Mouse (Mus musculus) frontal cortex, adult 2 months (tissue): ENCODE data around the gene Gas7. TPM values are rescaled to one million over a fixed set of nuclear protein-coding genes. Genes with fewer than 3 reads are reported as not detected.

Experiments
- DNase-seq, 2 experiments: peaks; one replicate each; pipeline ENCODE4 v3.0.0; 2022; ENCODE audit warnings: low spot score in 1 of 2; ENCODE audit errors: extremely low spot score in 1 of 2
- polyA plus RNA-seq: library from polyadenylated mRNA; depleted of rRNA; stranded (reverse); fragments of >200 nt; gene quantifications from 2 replicates; pipeline ENCODE4 v1.2.3, GENCODE M21; 2012

The Gas7 gene
- polyA plus RNA-seq, 1 experiment: 166 TPM

DNA sequence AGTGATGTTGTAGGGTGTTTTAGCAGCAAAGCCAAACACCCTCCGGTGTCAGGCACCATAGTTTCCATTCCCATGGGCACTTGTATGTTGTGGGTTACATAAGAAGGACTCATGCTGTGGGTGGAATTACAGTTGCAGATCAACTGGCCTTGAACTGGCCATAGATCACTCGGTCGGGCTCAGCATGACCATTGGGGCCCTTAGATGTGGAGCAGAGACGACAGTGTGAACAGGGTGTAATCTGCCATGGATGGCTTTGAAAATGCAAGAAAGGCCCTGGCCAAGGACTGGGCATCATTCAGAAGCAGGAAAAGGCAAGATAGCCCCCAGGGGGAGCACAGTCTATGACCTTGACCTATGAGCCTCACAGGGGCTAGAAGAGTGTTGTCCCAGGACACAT is 112.8 kb downstream of the Gas7 start:
- no peak for DNase-seq

DNA sequence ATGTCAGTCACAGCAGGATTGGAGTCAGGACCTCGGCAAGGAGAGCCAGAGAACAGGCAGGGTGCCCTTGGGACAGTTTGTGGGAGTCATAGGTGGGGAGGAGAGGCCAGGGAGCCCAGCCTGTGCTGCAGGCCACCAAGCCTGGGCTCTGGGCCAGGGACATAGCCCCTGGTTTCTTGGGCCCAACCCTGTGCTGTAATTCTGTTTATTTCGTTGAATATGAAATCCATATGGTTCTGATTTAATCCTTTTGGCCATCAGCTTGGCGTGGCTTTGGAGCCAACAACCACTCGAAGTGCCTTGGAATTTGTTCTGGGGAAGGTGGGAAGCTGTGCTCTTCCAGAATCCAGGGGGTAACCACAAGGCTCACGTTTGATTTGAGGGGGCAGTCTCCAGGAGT is 113.6 kb downstream of the Gas7 start:
- DNase-seq: no peak

DNA sequence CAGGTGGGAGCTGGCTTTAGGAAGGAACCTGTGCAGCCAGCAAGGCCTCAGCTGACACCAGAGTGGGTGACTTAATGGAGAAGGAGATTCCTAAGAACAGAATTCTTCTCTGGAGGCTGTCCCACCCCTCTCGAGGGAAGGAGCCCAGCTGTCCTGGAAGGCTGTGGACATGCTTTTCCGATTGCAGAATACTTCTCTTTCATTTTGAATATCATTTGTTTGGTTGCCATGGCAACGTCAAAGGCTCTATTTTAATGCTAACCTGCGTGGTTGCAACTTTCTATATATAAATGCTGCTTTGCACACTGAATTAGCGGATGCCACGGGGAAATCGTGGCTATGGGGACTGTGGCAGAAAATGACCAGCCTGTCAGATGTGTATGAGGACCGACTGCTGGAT is 115.7 kb downstream of the Gas7 start:
- peak; percentile 62 to 80 for DNase-seq

DNA sequence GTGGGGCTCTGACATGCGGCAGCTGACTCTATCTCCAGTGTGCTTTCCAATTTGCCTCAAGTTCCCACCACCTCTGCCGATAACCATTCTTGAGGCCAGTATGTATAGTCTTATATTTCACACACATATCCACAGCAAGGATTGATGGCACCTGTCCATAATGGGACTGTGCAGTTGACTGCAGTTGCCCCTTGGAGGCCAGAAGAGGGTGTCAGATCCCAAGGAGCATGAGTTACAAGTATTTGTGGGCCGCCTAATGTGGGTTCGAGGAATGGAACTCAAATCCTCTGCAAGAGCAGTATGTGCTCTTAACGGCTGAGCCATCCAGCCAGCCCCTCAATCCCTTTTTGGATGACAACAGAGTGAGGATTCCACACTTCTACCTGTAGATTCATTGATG is 119.1 kb downstream of the Gas7 start:
- DNase-seq: no peak

DNA sequence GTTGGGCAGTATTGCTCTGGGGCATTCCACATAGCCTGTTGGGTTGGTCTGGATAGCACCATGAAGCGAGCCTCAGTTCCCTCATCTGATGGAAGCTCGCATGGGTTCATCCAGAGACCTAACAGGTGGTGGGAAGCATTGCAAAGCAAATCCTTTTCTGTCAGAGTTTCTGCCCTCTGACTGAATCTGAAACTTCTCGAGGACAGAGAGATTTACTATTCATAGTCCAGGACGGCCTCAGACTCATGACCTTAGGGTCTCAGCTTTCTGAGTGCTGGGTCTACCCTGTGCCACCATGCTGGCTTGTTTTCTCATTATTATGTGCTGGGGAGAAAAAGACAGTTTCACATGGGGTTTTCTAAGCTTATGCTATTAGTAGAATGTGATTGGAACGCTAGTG is 122.2 kb downstream of the Gas7 start:
- DNase-seq: no peak

DNA sequence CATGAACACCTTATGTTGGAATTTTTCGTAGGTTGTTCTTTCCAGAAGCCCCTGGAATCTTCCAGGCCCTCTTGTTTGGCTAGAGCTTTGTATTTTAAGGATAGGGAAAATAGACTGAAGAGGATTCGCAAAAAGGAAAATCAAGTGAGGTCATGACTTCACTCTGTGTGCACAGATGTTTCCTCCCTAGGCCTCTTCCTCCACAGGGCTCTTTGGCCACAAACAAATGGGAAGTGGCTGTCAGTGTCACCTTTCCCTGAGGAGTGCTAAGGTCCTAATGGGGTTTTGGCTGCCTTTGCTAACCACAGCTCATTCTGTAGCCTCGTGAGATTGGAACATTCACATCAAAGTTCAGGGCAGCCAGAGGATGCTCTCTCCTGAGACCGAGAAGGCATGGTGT is 122.8 kb downstream of the Gas7 start:
- DNase-seq: no peak

DNA sequence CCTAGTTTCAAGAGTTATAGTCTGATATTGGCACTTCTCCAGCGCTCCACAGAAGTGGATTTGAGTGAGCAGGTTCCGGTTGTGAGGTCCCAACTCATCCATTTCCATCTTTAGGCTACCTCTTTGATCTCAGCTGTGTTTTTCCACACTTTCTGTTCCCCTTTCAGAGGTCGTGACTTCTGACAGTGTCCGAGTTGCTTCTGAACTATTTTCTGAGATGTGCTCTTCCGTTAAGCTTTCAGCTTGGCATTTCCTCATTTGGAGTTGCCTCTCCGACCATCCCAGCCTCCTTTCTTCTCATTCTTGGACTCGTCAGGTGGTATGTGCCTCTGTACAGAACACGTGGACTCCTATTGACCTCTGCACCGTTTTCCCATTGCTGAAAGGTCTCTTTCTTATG is 123.9 kb downstream of the Gas7 start:
- no peak for DNase-seq

DNA sequence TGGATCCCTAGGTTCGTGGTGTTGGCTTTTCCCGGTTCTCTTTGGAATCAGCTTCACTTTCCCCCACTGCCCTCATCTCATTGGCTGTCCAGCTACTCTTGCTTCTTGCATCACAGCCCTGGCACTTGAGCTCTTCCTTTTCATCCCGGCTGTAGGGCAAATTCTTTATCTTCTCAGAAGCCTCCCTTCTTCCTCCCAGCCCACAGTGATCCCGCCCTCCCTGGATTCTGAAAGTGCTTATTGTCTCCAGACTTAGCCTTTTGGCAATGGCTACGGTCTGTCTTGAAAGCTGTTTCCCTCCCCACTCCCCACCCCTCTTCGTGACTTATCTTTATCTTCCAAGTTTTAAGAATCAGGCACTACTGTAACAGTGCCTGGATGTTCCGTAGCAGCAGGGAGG is 126.3 kb downstream of the Gas7 start:
- no peak for DNase-seq

DNA sequence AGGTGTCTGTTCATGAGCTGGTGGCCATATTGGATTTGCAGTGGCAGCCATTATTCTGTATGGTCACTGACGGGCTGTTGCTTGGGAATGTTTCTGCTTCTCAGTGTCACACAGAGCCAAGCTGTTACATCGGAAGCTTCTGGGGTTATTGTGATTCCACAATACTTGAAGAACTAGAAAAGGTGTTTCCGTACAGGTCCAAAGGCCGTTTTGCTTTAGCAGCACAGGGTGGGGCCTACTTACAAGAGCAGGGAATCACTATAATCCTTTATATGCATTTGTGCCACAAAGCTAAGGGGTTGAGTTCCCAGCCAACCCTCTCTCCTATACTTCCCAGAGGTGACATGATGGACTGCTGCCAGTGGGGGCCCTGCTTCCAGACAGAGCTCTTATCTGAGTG is 127.3 kb downstream of the Gas7 start:
- DNase-seq: no peak

DNA sequence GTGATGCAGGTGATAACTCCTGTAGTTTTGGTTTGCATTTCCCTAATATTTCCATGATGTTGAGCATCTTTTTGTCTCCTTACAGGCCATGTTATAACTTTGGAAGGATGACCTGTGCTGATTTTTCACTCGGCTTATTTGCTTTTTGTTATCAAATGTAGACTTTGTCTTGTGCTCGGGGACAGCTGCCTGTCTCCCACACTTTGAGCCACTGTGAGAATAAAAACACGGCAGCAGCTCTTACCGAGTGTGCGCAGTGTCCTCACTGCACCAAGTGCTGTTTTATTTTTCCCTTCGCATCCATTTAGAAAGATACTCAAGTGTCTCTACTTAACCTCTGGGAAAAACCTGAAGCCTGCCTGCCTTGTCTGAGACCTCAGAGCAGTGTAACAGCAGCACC is 129.8 kb downstream of the Gas7 start:
- no peak for DNase-seq

DNA sequence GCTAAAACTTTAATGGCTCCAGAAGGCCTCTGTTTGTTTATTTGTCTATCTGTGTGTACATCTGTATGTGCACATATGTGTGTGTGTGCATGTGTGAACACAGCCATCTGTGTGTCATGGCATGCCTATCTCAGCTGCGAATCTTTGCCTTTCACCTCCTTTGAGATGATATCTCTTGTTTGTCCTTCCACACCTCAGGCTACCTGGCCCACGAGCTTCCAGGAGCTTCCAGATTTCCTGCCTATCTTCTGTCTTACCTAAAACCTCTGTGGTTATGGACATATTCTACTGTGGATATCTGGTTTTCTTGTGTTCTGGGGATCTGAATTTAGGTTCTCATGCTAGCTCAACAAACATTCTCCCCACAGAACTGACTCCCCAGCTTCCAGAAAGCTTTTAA is 130.4 kb downstream of the Gas7 start:
- no peak for DNase-seq

DNA sequence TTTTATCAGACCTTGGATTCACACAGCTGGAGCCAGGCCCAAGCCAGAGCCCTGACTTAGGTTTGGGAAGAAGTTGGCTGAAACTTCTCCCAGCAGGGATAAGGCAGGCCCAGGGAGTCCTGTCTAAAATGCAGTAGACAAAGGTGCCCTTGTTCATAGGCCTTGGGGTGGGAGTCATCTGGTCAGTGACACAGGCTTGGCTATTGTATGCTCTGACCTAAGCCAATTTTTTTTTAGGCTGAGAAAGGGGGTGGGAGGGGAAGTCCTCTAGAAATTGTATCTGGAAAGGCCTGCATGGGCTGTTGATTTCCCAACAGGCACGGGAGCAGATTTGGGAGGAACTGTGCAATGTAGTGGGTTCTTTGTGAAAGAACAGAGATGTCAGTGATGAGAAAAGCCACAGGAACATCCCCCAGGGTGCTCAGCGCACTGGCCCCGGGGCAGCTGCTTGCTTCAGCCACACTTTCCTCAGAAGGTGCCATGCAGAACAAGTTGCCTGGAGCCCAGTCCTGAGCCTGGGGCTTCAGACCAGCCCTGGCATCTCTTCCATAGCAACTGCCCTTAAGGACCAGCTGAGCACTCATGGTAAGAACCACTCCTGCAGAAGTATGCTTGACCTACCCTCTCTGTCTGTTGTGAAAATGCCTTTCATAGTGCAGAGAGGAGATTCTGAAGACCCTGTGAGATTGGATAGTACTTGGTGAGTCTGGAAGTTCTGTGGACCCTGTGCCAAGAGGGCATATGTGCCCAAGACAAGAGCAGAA is 131.2 kb downstream of the Gas7 start:
- no peak for DNase-seq

DNA sequence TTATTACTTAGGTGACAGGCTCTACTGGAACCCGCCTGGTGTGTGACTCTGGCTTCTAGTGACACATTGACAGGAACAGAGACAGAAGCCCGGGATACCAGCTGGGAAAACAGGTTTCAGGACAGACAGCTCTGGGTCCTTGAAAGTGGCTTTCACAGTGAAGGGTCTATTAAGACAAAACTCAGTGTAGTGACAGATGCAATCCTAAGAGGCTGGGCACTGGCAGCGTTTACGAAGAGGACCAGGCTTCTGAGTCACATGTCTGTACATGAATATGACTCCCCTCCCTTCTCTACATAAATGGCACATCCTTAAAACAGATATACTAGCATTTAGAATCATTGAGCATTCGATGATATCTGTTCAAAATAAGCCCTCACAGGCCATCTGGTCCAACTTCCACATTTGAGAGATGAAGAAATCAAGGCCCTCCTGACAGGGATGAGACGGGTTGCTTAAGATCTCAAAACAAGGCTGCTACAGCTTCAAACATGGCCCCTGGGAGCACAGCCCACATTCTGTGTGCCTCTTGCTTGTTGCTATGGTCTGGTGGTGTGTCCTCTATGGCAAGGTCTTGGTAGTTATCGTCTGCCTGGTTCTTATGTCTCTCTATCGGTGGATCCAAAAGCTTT is 133.1 kb downstream of the Gas7 start:
- no peak for DNase-seq

DNA sequence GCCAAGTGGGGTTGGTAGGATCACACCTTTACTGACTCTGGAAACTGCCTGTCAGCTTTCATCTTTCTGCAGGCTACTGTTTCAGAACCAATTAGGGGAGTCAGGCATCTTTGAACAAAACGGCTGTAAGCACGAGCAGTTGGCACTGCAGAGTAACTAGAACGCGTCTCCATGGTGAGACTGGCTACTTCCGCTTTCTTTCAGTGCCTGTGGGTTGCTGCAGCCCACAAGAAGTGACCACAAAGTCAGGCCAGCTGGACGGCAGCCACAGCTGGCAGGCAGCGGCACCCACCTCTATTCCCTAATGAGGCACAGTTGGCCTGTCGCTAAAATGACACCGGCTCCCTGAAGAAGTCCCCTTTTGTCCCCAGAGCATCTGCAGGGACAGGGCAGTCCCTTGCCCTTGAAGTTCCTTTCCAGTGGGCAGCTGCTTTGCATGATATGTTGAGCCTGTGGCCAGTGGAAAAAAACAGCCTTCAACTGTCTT is 133.6 kb downstream of the Gas7 start:
- peak; percentile 78 for DNase-seq

DNA sequence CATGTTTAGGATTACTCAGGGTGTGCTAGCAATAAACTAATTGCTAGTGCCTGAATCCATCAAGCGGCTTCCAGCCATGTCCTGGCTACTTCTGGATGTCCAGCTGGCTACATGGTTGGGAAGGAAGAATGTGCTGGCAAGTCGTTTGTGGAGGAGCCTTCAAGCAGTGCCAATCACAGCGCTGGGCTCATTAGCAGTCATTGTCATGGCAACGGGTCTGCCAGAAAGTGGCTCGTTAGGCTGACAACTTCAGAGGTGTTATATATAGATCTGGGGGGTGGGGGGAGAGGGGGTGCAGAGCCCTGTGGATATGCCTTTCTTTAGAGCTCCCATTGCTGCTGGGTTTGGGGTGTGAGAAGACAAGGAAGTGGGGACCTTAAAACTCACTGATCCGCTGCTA is 141.0 kb downstream of the Gas7 start:
- peak; percentile 87 to 89 for DNase-seq

DNA sequence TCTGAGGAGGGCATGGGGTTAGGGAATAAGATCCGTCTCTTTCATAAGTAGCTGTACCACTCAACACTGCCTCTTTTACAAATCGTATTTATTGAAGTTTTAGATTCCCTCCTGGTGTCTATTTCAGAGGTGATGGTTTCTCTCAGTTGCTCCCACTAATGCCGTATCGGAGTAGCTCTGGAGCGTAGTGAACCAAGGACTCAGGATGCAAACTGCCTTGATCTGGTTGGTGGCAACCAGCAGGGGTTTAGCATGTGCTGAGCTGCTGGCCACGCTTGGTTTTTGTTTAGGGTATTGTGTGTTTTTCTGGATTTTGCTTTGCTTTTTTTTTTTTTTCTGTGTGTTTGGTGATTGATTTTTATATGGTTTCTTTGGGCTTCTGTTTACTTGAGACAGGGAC is 141.6 kb downstream of the Gas7 start:
- DNase-seq: no peak

DNA sequence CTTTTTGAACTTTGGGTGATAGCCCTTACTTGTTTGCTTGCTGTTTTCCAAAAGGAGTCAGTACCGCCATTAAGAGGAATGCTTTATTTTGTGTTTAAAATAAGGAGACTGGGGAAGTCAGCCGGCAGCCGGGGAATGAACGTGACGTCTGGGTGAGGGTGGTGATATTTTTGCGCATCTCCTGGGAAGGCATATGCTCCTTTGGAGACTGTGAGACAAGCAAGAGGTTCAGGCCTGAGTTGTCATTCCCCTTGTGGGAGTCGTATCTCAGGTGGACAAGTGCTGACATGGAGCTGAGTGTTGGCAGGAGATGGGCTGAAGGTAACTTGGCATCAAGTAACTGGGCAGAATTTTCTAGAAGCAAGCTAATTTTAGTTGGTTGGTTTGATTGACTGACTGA is 142.2 kb downstream of the Gas7 start:
- DNase-seq: peak in 1 of 2 experiments; percentile 83

DNA sequence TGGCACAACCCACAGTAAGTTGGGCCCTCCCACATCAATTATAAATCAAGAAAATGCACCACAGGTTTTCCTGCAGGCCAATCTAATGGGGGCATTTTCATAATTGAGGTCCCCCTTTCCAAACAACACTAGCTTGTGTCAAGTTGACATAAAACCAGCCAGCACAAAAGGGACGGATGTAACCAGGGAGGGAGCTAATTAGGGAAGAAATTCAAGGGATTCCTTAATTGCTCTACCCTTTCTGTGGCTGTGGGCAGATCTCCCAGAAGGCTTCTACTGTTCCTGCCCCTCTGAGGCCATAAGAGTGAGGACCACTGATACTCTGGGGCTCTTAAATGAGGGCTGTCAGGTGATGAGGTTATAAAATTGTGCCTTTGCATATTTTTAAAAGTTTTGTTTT is 143.9 kb downstream of the Gas7 start:
- DNase-seq: no peak

DNA sequence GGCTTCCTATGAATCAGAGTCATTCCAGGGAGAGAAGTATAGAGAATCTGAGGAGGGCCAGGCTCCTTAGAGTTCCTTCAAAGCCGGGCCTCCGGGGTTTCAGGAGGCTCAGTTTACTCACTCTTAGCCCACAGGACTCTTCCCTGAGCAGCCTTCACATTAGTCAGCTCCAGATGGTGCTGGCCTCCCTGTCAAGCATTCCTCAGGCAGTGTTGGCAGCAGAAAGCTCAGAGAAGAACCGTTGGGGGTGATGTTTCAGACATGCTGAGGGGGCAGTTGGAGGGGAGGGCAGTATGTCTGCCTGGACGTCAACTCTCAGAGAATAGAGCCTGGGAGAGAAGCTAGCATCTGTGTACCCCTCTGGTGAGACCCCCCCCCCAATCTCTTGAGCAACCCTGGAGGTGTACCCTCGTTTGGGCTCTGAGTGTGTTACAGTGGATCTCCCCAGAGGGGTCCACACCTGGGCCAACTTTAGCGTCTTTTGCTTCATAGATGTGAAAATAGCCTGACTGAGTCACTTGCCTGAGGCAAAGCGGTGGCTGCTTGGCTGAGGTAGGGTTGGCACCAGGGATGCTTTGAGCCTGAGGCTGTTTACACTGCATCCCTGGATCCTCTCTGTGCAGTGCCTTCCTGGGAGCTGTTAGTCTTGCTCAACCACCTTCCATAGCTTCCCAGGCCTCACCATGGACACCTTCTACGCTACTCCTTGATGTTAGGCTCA is 145.6 kb downstream of the Gas7 start:
- peak in 1 of 2 experiments; percentile 81 for DNase-seq

DNA sequence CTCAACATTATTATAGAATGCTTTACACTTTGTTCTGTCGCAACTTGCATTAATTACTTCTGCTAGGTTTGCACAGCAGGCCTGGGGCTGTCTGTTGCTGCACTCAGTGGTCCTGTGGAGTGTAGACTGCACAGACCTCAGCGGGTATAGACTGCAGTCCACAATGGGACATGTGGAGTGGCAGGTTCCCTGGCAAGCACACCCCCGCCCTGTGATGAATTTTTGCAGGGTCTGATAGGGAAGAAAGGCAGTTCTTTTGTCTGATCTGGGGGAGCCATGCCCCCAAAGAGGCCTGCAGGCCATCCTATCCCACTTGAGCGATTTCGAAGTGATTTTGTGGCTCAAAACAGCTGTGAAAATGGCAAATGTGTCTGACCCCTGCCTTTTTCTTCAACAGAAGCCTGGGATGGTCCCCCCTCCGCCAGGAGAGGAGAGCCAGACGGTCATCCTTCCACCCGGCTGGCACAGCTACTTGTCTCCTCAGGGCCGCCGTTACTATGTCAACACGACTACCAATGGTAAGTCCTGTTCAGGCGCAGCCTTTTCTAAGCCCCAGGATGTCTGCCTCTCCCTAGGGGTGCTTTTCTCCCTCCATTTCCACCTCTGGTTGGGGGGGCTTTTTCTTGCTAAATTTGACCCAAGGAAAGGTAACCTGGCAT is 147.6 kb downstream of the Gas7 start:
- DNase-seq: no peak

DNA sequence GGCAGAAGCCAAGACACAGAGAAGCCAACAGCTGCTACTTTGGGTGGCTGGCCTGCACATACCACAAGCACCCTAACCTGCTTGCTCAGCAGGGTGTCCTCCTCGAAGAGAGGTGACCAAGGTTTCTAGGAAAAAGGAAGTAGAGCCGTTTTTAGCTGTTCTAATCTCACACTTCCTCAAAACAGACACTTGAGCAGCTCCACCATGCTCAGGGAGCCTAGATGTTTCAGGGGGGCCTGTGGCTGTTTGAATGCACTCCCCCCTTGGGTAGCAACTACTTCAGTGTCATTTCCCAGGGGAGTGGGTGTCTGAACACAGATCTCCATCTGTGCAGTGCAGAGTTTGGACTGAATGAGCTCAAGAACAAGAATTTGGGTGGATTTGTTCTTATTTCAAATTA is 149.2 kb downstream of the Gas7 start:
- DNase-seq: no peak
